Mouse (Mus musculus) neural tube, embryonic 14.5 days (tissue): ENCODE data around the gene Snd1. TPM values are rescaled to one million over a fixed set of nuclear protein-coding genes. Genes with fewer than 3 reads are reported as not detected.

ENCODE experiments used
- ATAC-seq: fragments of 200-750 bp; cut with Nextera tagmentation; 2 replicates; pipeline ENCODE4 v1.8.0; 2017; ENCODE audit warnings: low read depth, mild to moderate bottlenecking, moderate TSS enrichment, moderate library complexity
- H3K27ac ChIP-seq: fragments of 300-500 bp; sonication (generic); 2 replicates; pipeline ENCODE4 v1.5.1; 2014; ENCODE audit warnings: low read depth, mild to moderate bottlenecking, control low read depth, low read length, moderate library complexity, mixed read lengths
- H3K27me3 ChIP-seq: fragments of 300-500 bp; sonication (generic); 2 replicates; pipeline ENCODE4 v1.6.1; 2014; ENCODE audit warnings: low read length; ENCODE audit not compliant: control insufficient read depth, insufficient read depth
- H3K36me3 ChIP-seq: fragments of 300-500 bp; sonication (generic); 2 replicates; pipeline ENCODE4 v1.6.1; 2014; ENCODE audit warnings: low read length, mixed read lengths; ENCODE audit not compliant: control insufficient read depth, insufficient read depth
- H3K4me1 ChIP-seq: fragments of 300-500 bp; sonication (generic); 2 replicates; pipeline ENCODE4 v1.6.1; 2014; ENCODE audit warnings: low read length; ENCODE audit not compliant: control insufficient read depth, insufficient read depth
- H3K4me2 ChIP-seq: fragments of 300-500 bp; sonication (generic); 2 replicates; pipeline ENCODE4 v1.6.1; 2014; ENCODE audit warnings: mild to moderate bottlenecking, low read depth, low read length, control low read depth
- H3K4me3 ChIP-seq: fragments of 300-500 bp; sonication (generic); 2 replicates; pipeline ENCODE4 v1.5.1; 2014; ENCODE audit warnings: low read depth, low read length, control low read depth, mixed read lengths
- H3K9ac ChIP-seq: fragments of 300-500 bp; sonication (generic); replicated peaks from 2 replicates; pipeline ENCODE4 v1.6.1; 2014; ENCODE audit warnings: low read depth, mild to moderate bottlenecking, control low read depth, low read length, mixed read lengths
- H3K9me3 ChIP-seq: fragments of 300-500 bp; sonication (generic); 2 replicates; pipeline ENCODE4 v1.6.1; 2016; ENCODE audit warnings: low read length; ENCODE audit not compliant: control insufficient read depth
- WGBS: fragments of 180-500 bp; shearing (Covaris S2); extraction: QIAGEN DNeasy Blood & Tissue Kit; methylation state at CpG from one replicate; pipeline ENCODE4 v1.1.7; 2014; 5-methylcytosine and 5-hydroxymethylcytosine counted together
- polyA plus RNA-seq: library from polyadenylated mRNA; unstranded; fragments of >200 nt; fragmentation: Nextera tagmentation; extraction: Ambion mirVana; gene quantifications from 2 replicates; pipeline ENCODE4 v1.2.1, GENCODE M21; 2014

Snd1 gene
- polyA plus RNA-seq, 1 experiment from 2014 or later, result 73.8 TPM

GRCm38 (mm10) chr6:28692659-28693058 lies 217.7 kb downstream of the Snd1 start:
- H3K4me2 ChIP-seq, result no peak overlapping the region
- H3K36me3 ChIP-seq, result no peaks in the 10 kb centered on the region
- H3K4me3 ChIP-seq, result no peak overlapping the region
- H3K27ac ChIP-seq, result no peak overlapping the region
- H3K27me3 ChIP-seq, result no peaks in the 10 kb centered on the region
- no peak overlapping the region for H3K9ac ChIP-seq
- ATAC-seq, result no peak
- no peaks in the 10 kb centered on the region for H3K9me3 ChIP-seq
- no peaks in the 10 kb centered on the region for H3K4me1 ChIP-seq

GRCm38 (mm10) chr6:28697214-28697613 lies 222.3 kb downstream of the Snd1 start:
- H3K9ac ChIP-seq, result no peak overlapping the region
- H3K9me3 ChIP-seq, result no peaks in the 10 kb centered on the region
- ATAC-seq, result no peak
- 93% methylated on average over 3 of the region's 3 CpGs for WGBS
- no peaks in the 10 kb centered on the region for H3K36me3 ChIP-seq
- H3K27ac ChIP-seq, result no peak overlapping the region
- H3K4me2 ChIP-seq, result no peak overlapping the region
- no peak overlapping the region for H3K4me3 ChIP-seq
- no peaks in the 10 kb centered on the region for H3K27me3 ChIP-seq
- H3K4me1 ChIP-seq, result no peaks in the 10 kb centered on the region

- Histone ChIP-seq H3K4me2 (no peak overlapping the region), H3K4me1 (peaks cover 10% of the 10 kb centered on the region; the same call in 1 of the 2 replicates), H3K9me3 (no peaks in the 10 kb centered on the region), H3K4me3 (no peak overlapping the region), H3K27ac (no peak overlapping the region), H3K27me3 (no peaks in the 10 kb centered on the region), H3K36me3 (no peaks in the 10 kb centered on the region), H3K9ac (no peak overlapping the region)
- no peak for ATAC-seq
- whole genome bisulfite sequencing, result 58% methylated on average over 6 of the region's 6 CpGs
These were observed 229.7 kb downstream of the Snd1 start for GRCm38 (mm10) chr6:28704612-28705011.

GRCm38 (mm10) chr6:28705384-28706107 lies 230.6 kb downstream of the Snd1 start:
- Histone ChIP-seq H3K27ac (peak overlapping the region; percentile 2; the same call in 1 of the 2 replicates), H3K4me3 (no peak overlapping the region), H3K9me3 (no peaks in the 10 kb centered on the region), H3K4me2 (no peak overlapping the region), H3K9ac (no peak overlapping the region), H3K4me1 (peaks cover 13% of the 10 kb centered on the region; the same call in 1 of the 2 replicates), H3K27me3 (no peaks in the 10 kb centered on the region), H3K36me3 (no peaks in the 10 kb centered on the region)
- 71% methylated on average over 6 of the region's 6 CpGs for WGBS
- peak; percentile 64; the same call in 1 of the 2 replicates for ATAC-seq

GRCm38 (mm10) chr6:28706108-28706975 lies 231.4 kb downstream of the Snd1 start:
- no peak overlapping the region for H3K9ac ChIP-seq
- H3K4me1 ChIP-seq, result peaks cover 13% of the 10 kb centered on the region; the same call in 1 of the 2 replicates
- H3K36me3 ChIP-seq, result no peaks in the 10 kb centered on the region
- H3K9me3 ChIP-seq, result no peaks in the 10 kb centered on the region
- no peak overlapping the region for H3K27ac ChIP-seq
- H3K4me3 ChIP-seq, result no peak overlapping the region
- H3K27me3 ChIP-seq, result no peaks in the 10 kb centered on the region
- no peak overlapping the region for H3K4me2 ChIP-seq
- ATAC-seq, result no peak
- WGBS, result 75% methylated on average over 8 of the region's 8 CpGs

GRCm38 (mm10) chr6:28706976-28707592 lies 232.1 kb downstream of the Snd1 start:
- Histone ChIP-seq H3K9me3 (no peaks in the 10 kb centered on the region), H3K4me2 (no peak overlapping the region), H3K36me3 (no peaks in the 10 kb centered on the region), H3K9ac (no peak overlapping the region), H3K27me3 (no peaks in the 10 kb centered on the region), H3K27ac (no peak overlapping the region), H3K4me1 (peaks cover 13% of the 10 kb centered on the region; the same call in 1 of the 2 replicates), H3K4me3 (no peak overlapping the region)
- no peak for ATAC-seq
- 82% methylated on average over 12 of the region's 12 CpGs for WGBS

- Histone ChIP-seq H3K4me2 (no peak overlapping the region), H3K4me3 (no peak overlapping the region), H3K9ac (no peak overlapping the region), H3K9me3 (no peaks in the 10 kb centered on the region), H3K4me1 (peaks cover 11% of the 10 kb centered on the region; the same call in 1 of the 2 replicates), H3K27ac (no peak overlapping the region), H3K27me3 (no peaks in the 10 kb centered on the region), H3K36me3 (no peaks in the 10 kb centered on the region)
- ATAC-seq, result no peak
- 27% methylated on average over 2 of the region's 2 CpGs for WGBS
These were observed 235.1 kb downstream of the Snd1 start for GRCm38 (mm10) chr6:28710035-28710434.

- Histone ChIP-seq H3K36me3 (no peaks in the 10 kb centered on the region), H3K9ac (no peak overlapping the region), H3K27me3 (no peaks in the 10 kb centered on the region), H3K4me2 (no peak overlapping the region), H3K4me1 (no peaks in the 10 kb centered on the region), H3K9me3 (no peaks in the 10 kb centered on the region), H3K27ac (no peak overlapping the region), H3K4me3 (no peak overlapping the region)
- WGBS, result 50% methylated on average over 7 of the region's 7 CpGs
- ATAC-seq, result no peak
These were observed 242.4 kb downstream of the Snd1 start for GRCm38 (mm10) chr6:28717203-28717844.
